Mouse (Mus musculus) thymus, postnatal 4 days (tissue): ENCODE results near the gene Kalrn.

Experiments used
- DNase-seq: peaks from one replicate; pipeline ENCODE4 v3.0.0; 2021

Gene Kalrn

GRCm38 (mm10) chr16:34159576-34159975 lies 413.8 kb downstream of the Kalrn start:
- no peak for DNase-seq

DNA sequence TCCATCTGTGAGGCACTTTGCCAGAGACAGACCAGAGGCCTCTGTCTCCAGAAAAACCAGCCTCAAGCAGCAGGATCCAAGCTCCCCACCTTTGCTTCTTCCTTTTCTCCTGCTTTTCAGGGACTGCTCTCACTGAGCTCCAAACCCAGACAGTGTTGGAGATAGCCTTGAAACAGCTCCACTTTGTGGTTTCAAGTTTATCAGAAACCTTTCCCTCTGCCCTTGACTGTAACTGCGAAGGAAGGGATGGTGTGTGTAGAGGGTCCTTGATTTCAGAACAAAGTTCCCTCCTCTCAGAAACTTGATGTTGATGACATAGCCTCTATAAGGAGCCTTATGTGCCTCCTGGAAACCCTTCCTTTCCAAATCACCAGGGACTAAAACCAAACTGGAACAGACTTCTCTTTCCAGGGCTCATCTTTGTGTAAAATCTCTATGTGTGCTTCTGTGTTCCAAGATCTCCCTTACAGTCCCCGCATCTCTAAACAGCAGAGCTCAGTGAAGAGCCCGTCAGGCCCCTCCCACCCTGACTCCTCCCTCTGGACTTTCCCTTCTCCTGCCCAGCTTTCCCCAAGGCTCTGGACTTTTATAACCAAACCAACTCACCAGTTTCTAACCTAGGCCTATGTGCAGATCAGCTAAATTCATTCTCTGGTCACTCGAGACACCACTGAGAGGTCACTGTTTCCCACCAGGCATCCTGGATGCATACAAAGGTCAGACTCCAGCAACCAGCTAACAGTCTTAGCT lies 415.8 kb downstream of the Kalrn start:
- DNase-seq = no peak

GRCm38 (mm10) chr16:34155696-34156095 lies 417.6 kb downstream of the Kalrn start:
- DNase-seq = no peak

GRCm38 (mm10) chr16:34154903-34155302 lies 418.4 kb downstream of the Kalrn start:
- no peak for DNase-seq

DNA sequence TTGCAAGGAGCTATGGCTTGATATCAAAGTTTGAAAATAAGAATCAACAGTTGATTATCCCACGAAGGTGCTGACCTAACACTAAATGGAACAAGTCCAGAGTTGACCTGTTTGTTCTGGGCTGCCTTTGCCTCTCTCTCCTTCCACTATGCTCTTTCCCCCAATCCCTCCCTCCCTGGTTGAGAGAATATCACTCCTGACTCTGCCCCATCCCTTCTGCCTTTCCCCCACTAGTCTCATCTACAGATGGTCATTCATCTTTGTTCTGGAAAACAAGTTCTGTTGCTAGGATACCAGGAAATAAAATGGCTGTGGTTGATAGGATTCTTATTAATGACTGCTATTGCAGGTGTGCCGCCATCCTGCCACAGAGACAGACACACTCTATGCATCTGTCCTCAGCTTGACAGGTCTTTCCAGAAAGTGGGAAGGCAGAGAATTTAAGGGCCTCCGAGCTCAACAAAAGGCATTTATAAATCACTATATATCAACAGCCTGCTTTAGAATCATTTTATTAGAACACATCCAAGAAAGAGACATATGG lies 421.7 kb downstream of the Kalrn start:
- no peak for DNase-seq

- no peak for DNase-seq
Observed at GRCm38 (mm10) chr16:34141670-34142069, 431.7 kb downstream of the Kalrn start.

DNA sequence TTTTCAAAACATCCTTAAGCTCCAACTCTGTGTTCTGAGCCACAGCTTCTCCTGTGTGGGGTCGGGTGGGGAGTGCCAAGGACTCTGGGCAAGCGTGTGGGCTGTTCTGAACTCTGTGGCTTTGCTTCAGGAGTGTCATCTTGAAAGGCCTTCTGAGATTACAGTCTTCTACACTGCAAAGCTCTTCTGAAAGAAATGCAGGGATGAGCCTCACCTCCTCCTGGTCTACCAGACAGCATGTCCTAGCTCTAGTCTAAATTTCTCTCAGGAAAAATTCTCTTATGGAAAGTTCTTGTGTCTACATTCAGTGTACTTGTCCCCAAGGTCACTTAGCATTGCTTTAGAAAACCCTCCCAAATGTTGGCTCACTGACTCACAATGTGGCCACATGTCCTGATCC lies 438.3 kb downstream of the Kalrn start:
- no peak for DNase-seq

DNA sequence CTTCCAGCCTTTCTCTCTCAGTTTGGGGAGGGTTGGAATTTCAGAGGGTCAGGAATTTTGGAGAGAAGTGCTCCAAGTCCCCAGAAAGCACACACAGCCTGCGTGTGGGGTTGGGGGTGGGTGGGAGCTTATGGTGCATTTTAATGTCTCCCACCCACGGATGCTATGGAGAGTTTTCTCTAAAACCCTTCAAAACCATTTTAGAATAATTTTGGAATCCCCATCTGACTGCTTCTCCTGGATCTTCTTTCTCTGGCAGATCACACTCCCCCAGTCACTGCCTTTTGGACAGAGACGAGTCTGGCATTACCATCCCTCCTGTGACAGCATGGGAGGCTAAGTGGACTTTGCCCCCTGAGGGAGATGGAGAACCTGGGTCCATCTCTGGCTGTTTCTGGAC lies 438.7 kb downstream of the Kalrn start:
- no peak for DNase-seq

DNA sequence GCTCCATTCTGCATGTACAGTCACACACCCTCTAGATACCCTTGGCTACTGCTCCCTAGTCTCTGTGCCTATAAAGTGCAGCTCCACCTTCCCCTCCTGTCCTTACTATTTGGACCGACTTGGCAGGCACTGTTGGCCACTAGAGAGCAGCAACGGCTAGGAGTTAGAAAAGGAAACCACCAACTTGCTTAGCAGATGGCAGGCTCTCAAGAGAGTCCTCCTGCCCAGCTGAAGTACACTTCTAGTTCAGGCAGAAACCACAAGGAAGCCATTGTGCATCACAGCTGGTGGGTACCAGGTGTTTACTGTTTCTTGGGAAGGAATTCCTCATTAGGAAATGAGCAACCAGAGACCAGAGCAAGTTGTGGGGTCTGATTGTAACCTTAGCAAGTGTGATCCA lies 447.7 kb downstream of the Kalrn start:
- DNase-seq = peak; percentile 81

GRCm38 (mm10) chr16:34122486-34122885 lies 450.8 kb downstream of the Kalrn start:
- no peak for DNase-seq

DNA sequence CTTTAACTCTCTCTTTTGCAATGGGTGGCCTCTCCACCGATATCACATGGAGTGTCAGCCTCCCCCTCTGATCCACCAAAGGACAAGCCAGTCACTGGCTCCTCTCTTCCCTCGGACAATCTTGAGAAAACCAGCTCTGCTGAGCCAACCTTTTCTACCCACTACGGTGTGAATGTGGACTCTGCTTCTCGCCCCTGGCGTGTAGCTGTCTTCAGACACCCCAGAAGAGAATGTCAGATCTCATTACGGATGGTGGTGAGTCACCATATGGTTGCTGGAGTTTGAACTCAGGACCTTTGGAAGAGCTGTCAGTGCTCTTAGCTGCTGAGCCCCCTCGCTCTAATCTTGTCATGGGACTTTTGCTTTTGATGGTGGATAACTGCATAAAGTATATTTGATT lies 452.0 kb downstream of the Kalrn start:
- DNase-seq = no peak

- peak; percentile 21 for DNase-seq
Observed at GRCm38 (mm10) chr16:34120801-34121201, 452.5 kb downstream of the Kalrn start.

GRCm38 (mm10) chr16:34119844-34120243 lies 453.5 kb downstream of the Kalrn start:
- DNase-seq = no peak

DNA sequence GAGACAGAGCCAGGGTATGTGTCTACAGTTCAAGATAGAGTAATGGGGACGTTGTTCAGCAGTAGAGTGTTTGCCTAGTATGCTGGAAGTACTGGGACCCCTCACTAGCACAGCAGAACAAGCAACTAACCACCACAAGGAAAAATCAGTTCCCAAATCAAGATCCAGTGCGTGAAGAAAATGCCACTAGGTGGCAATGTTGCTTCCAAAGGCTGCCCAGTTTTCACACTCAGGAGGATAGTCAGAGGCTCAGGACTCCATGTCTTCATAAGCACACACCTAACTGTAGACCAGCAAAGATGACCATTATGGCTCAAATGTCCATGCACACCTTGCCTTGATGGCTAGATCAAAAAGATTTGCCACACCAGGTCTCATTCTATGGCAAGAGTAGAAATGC lies 454.0 kb downstream of the Kalrn start:
- DNase-seq = peak; percentile 40

- peak; percentile 64 for DNase-seq
Observed at GRCm38 (mm10) chr16:34114665-34115064, 458.7 kb downstream of the Kalrn start.

GRCm38 (mm10) chr16:34113150-34113549 lies 460.2 kb downstream of the Kalrn start:
- no peak for DNase-seq

DNA sequence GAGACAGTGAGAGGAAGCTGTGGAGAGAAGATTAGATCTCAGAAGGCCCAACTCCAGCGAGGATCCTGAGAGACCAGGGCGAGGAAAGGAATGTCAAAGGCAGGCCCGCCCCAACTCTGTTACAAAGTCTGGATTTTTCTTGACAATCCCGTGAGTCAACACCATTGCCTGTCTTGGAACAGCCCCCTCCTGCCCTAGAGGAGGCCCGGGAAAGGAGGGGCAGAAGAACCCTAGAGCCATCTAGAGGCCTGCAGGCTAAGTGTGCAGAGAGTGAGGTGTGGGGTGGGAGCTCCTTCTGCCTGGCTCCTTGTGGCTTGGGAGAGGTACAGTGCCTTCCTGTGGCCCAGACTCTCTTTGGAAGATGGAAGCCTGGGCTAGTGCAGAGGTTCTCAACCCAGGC lies 460.8 kb downstream of the Kalrn start:
- DNase-seq = peak; percentile 29

DNA sequence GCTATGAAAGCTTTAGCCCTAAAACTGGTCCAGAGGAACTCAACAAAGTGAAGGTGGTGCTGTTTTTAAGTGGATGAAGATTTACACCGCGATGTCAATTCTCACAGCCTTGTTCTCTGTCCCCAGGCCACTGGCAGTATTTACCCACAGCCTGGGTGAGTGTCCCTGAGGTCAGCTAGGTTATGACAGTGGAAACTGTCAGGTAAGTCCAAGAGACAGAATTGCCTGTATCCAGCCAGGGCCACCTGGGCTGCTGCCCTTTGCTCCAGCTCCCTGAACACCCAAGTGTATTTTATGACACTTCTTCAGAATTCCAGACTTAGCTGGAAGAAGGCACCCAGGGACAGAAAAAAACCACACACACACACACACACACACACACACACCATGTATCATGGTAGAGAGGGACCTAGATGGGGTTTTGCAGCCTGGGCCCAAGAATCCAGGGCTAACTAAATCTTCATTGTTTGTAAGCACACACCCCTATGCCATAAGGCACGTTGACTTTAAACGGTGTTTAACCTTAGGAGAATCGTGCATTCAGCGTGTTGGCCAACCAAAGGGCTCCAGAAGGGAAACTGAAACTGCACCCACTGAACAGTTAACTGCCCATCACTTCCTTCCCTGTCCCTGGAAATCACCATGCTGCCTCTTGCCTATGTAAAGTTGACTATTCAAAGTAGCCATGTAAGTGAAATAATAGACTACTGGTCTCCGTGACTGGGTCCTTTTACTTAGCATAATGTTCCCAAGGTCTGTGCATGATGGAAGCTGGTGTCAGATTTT lies 462.3 kb downstream of the Kalrn start:
- no peak for DNase-seq

DNA sequence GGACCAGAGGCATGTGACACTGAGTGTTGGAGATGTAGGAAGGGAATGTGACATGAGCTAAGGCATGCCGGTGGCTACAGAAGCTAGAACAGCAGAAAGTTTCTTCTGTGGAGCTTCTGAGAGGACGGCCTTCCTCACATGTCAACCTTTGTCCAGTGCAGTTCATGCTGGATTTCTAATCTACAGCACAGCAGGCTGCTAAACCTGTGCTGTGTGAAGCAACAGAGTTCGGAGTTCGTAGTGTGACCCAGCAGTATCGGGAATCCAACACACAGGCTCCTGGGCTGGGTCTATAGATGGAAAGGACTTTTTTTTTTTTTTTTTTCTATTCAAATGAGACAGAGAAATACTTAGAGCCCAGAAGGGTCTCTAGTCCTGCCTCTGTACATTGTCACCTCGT lies 468.9 kb downstream of the Kalrn start:
- no peak for DNase-seq

DNA sequence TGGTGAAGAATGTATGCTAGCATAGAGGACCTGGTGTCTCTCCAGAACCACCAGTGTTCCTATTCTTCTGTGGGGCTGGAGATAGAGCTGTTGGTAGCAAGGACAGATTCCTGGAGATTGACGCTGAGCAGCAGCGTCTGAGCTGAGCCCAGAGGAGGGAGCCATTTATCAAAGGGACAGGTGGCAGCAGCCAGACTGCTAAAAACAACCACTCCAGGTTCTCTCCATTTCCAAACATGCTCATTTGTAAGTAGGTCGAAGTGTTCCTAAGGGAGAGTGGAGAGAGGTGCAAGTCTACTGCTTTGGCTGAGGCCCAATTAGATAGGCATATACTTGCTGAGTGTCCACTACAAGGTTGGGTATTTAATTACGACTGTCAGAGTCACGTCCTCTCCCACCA lies 470.6 kb downstream of the Kalrn start:
- DNase-seq = no peak

- no peak for DNase-seq
Observed at GRCm38 (mm10) chr16:34099795-34100194, 473.5 kb downstream of the Kalrn start.

DNA sequence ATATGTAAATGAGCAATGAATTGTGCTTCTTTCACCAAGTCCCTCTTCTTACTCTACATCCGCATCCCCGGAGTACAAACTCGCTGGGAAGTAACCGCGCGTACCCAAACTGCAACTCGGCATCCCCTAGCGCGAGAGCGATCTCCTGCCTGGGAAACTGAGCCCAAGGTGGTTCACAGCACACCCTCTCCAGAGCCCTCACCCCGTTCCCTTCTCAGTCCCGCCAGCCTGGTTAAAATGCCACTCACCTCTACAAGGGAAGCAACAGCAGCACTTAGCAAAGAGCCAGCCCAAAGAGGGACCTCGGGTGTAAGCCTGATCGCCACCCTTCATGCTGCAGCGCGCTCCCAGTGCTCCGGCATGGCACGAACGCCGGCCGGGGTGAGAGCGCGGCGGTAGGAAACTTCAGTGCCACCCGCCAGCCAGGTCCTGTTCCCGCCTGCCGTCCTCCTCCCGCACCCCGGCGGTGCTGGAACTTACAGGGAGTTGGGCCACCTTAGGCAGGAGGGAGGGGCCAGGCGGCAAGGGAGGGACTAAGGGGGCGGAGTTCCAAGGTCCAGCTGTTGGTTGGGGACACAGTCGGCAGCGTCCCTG lies 477.7 kb downstream of the Kalrn start:
- DNase-seq = peak; percentile 62

DNA sequence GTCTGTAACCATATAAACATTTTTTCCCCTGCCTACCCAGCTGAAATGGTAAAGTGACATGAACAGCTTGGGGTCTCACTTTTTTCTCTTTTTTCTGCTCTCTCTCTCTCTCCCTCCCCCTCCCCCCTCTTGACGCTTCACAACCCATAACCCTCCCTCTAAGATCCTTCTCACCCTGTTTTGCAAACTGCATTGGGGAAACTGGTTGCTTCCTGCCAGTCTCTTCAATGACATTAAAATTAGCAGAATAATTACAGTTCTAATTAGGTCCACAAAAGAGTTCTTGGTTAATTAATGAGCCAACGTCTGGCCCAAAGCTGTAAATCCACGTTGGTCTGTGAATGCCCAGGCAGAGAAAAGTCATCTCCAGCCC lies 478.3 kb downstream of the Kalrn start:
- DNase-seq = no peak
